24 mouse cellular contexts compared by ENCODE assay signal in genomic region chr12:36664783-36665182, GRCm38 (mm10).
"Had no signal": no experiment of that assay in that cellular context is flagged by ENCODE, and none has a peak within 500 bp of the region (broad histone marks: within the 10 kb centered on the region; RNA-seq: fewer than 3 reads in every experiment).

No protein-coding gene starts in this region.

- H3K27ac ChIP-seq: heart, adult 2 months; heart, embryonic 13.5 days; heart, embryonic 15.5 days; hindbrain, embryonic 13.5 days; hindbrain, embryonic 15.5 days; hindbrain, postnatal 0 days; kidney, embryonic 15.5 days; kidney, postnatal 0 days; layer of hippocampus, adult 2 months; left cerebral cortex, adult 2 months; limb, embryonic 10.5 days; limb, embryonic 12.5 days had no signal

- H3K4me1 ChIP-seq: heart, embryonic 15.5 days had no signal

- H3K9ac ChIP-seq: heart, embryonic 13.5 days; heart, embryonic 15.5 days; hindbrain, embryonic 13.5 days; hindbrain, embryonic 15.5 days; kidney, embryonic 15.5 days; limb, embryonic 12.5 days had no signal

- H3K4me3 ChIP-seq: heart, adult 2 months; heart, embryonic 13.5 days; heart, embryonic 15.5 days; hindbrain, embryonic 13.5 days; hindbrain, embryonic 15.5 days; kidney, embryonic 15.5 days; layer of hippocampus, adult 2 months; left cerebral cortex, adult 2 months; limb, embryonic 10.5 days; limb, embryonic 12.5 days had no signal

- DNase-seq: gastrocnemius, postnatal 14 days; gastrocnemius, postnatal 36 days; heart, adult 11 months; heart, adult 2 months; heart, postnatal 14 days; heart, postnatal 36 days; kidney, adult 11 months; kidney, adult 9 months; kidney, postnatal 14 days; kidney, postnatal 36 days; liver had no signal

- H3K9me3 ChIP-seq: heart, embryonic 13.5 days; heart, embryonic 15.5 days; hindbrain, embryonic 13.5 days; hindbrain, embryonic 15.5 days; kidney, embryonic 15.5 days; limb, embryonic 10.5 days; limb, embryonic 12.5 days had no signal

- H3K27me3 ChIP-seq: heart, embryonic 13.5 days; heart, embryonic 15.5 days; hindbrain, embryonic 13.5 days; hindbrain, embryonic 15.5 days; kidney, embryonic 15.5 days; limb, embryonic 12.5 days had no signal

- ATAC-seq: hindbrain, postnatal 0 days; intestine, embryonic 16.5 days had no signal

- H3K36me3 ChIP-seq: heart, embryonic 13.5 days; heart, embryonic 15.5 days; hindbrain, embryonic 13.5 days; hindbrain, embryonic 15.5 days; kidney, embryonic 15.5 days; limb, embryonic 10.5 days; limb, embryonic 12.5 days had no signal

- H3K4me2 ChIP-seq: heart, embryonic 11.5 days; heart, embryonic 13.5 days; heart, embryonic 15.5 days; hindbrain, embryonic 13.5 days; hindbrain, embryonic 15.5 days; kidney, embryonic 15.5 days; limb, embryonic 12.5 days had no signal
